Mouse (Mus musculus) midbrain, embryonic 10.5 days (tissue): ENCODE results near the gene 4930402K13Rik. TPM values are rescaled to one million over a fixed set of nuclear protein-coding genes. Genes with fewer than 3 reads are reported as not detected.

ENCODE experiments used
- polyA plus RNA-seq: library from polyadenylated mRNA; unstranded; fragments of >200 nt; fragmentation: Nextera tagmentation; extraction: Ambion mirVana; gene quantifications from 2 replicates; pipeline ENCODE4 v1.2.1, GENCODE M21; 2016

The 4930402K13Rik gene
- polyA plus RNA-seq, 1 experiment from 2014 or later: not detected

Other genes starting within 250 kb of the 4930402K13Rik start
- not detected in 2 replicates for gene Gm5751, start 230.3 kb upstream of the 4930402K13Rik start, polyA plus RNA-seq
- gene B630019K06Rik, start 212.2 kb upstream of the 4930402K13Rik start, polyA plus RNA-seq: 3.4 and 3.9 TPM in 2 replicates
- gene Fthl17b, start 141.6 kb upstream of the 4930402K13Rik start, polyA plus RNA-seq: not detected in 2 replicates
- not detected in 2 replicates for gene Fthl17c, start 128.0 kb upstream of the 4930402K13Rik start, polyA plus RNA-seq
- not detected in 2 replicates for gene Fthl17d, start 117.8 kb upstream of the 4930402K13Rik start, polyA plus RNA-seq
- not detected in 2 replicates for gene Fthl17e, start 71.1 kb upstream of the 4930402K13Rik start, polyA plus RNA-seq
- not detected in 2 replicates for gene Fthl17f, start 41.5 kb upstream of the 4930402K13Rik start, polyA plus RNA-seq
- 0.35 and 0.50 TPM in 2 replicates for gene Lancl3, start 95.3 kb downstream of the 4930402K13Rik start, polyA plus RNA-seq
- 0.16 and 0.20 TPM in 2 replicates for gene Gm14862, start 152.3 kb downstream of the 4930402K13Rik start, polyA plus RNA-seq
- gene Xk, start 168.2 kb downstream of the 4930402K13Rik start, polyA plus RNA-seq: 2.0 and 2.3 TPM in 2 replicates
- not detected in 2 replicates for gene H2al1m, start 179.2 kb downstream of the 4930402K13Rik start, polyA plus RNA-seq
- gene H2al1k, start 246.1 kb downstream of the 4930402K13Rik start, polyA plus RNA-seq: not detected in 2 replicates